Mouse (Mus musculus) heart, adult 9 months (tissue): ENCODE results near the gene Olfr578.

Experiments
- DNase-seq, 2 experiments: peaks; one replicate each; pipeline ENCODE4 v3.0.0; 2022; ENCODE audit warnings: low spot score in 2 of 2

Olfr578 gene

GRCm38 (mm10) chr7:102989224-102989623 lies at the start of gene Olfr578:
Gene Olfr578, minus strand, starts transcription at chr7:102989324.
- no peak for DNase-seq

GRCm38 (mm10) chr7:103037724-103038123 lies 48.6 kb upstream of the Olfr578 start, which contains the start of gene Olfr582:
Gene Olfr582, plus strand, starts transcription at chr7:103038024.
- DNase-seq = no peak

GRCm38 (mm10) chr7:102975843-102976242 lies 13.3 kb downstream of the Olfr578 start, which contains the start of gene Olfr577:
Gene Olfr577, minus strand, starts transcription at chr7:102975943.
- DNase-seq = no peak

GRCm38 (mm10) chr7:102974399-102974798 lies 14.7 kb downstream of the Olfr578 start:
- DNase-seq = no peak

GRCm38 (mm10) chr7:102962360-102962759 lies 26.8 kb downstream of the Olfr578 start, which contains the start of gene Olfr576:
Gene Olfr576, plus strand, starts transcription at chr7:102962660.
- DNase-seq = no peak

- no peak for DNase-seq
Observed at GRCm38 (mm10) chr7:102958593-102958992, 30.5 kb downstream of the Olfr578 start, which contains the start of gene Olfr575. Gene Olfr575, minus strand, starts transcription at chr7:102958775.

- DNase-seq = no peak
Observed at GRCm38 (mm10) chr7:102958137-102958536, 31.0 kb downstream of the Olfr578 start.

GRCm38 (mm10) chr7:102950732-102951131 lies 38.4 kb downstream of the Olfr578 start:
- DNase-seq = no peak

- DNase-seq = no peak
Observed at GRCm38 (mm10) chr7:102948167-102948566, 41.0 kb downstream of the Olfr578 start, which contains the start of gene Olfr574. Gene Olfr574, plus strand, starts transcription at chr7:102948467.

- DNase-seq = no peak
Observed at GRCm38 (mm10) chr7:102943417-102943816, 45.7 kb downstream of the Olfr578 start.

GRCm38 (mm10) chr7:102942475-102942874 lies 46.6 kb downstream of the Olfr578 start, which contains the start of gene Olfr573-ps1:
Gene Olfr573-ps1, minus strand, starts transcription at chr7:102942575.
- DNase-seq = no peak
